In the genomic region with DNA sequence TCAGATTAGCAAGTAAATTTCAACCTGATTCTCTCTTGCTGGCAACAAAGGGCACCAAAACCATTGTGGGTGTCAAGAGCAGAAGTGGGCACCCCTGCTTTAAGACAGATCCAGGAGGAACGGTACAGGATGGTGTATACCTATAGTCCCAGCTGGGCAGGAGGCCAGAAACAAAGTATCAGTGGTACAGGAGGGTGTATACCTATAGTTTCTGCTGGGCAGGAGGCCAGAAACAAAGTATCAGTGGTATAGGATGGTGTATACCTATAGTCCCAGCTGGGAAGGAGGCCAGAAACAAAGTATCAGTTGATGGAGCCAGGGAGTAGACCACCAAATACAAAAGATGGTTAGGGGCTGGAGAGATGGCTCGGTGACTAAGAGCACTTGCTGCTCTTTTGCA, we compare ENCODE assay signal across 25 mouse cellular contexts. TPM values are rescaled to one million over a fixed set of nuclear protein-coding genes. Genes with fewer than 3 reads are reported as not detected.
DNase-seq lines count a peak whose midpoint lies in the region; ATAC-seq and TF ChIP-seq lines count a peak whose summit lies in the region.
"Had no signal": no experiment of that assay in that cellular context is flagged by ENCODE, and none has a peak within 500 bp of the region (broad histone marks: within the 10 kb centered on the region; RNA-seq: fewer than 3 reads in every experiment).

No protein-coding gene starts in this region.

- TF ChIP-seq EP300 in heart, adult 2 months (IDR thresholded peaks at IDR 0.05; ENCODE audit: insufficient read depth, low read depth, low read length), result no peak

- peak; percentile 53; the same call in 1 of the 2 replicates for ATAC-seq in embryonic facial prominence, embryonic 14.5 days (ENCODE audit: low read depth)
- 0 out of 2 replicates have a peak, but pooled peaks have one; percentile 18 for ATAC-seq in heart, embryonic 15.5 days (replicated peaks; ENCODE audit: insufficient number of reproducible peaks, insufficient read depth, low FRiP score, low read depth)
- peak; percentile 67; the same call in 1 of the 2 replicates for ATAC-seq in embryonic facial prominence, embryonic 15.5 days (ENCODE audit: insufficient number of reproducible peaks, low FRiP score, low TSS enrichment, low read depth)
- ATAC-seq: activated CD4-positive, CD25-positive, alpha-beta regulatory T cell, adult 4 months; CD4-positive, CD25-positive, alpha-beta regulatory T cell, adult 4 months; forebrain, embryonic 14.5 days; forebrain, embryonic 16.5 days; Patski had no signal

- H3K27me3 ChIP-seq in embryonic facial prominence, embryonic 14.5 days (replicated peaks; ENCODE audit: control insufficient read depth, insufficient read depth, low read length), result no peaks in the 10 kb centered on the region
- no peaks in the 10 kb centered on the region; the same call in 1 of the 2 replicates for H3K27me3 ChIP-seq in embryonic facial prominence, embryonic 10.5 days (replicated peaks; ENCODE audit: low read depth, poor library complexity, severe bottlenecking)
- peaks cover 3% of the 10 kb centered on the region; the same call in 1 of the 2 replicates for H3K27me3 ChIP-seq in heart, embryonic 15.5 days
- H3K27me3 ChIP-seq in heart, adult 2 months (ENCODE audit: control insufficient read depth, insufficient read depth, low read length), result no peaks in the 10 kb centered on the region
- no peaks in the 10 kb centered on the region for H3K27me3 ChIP-seq in embryonic facial prominence, embryonic 15.5 days
- H3K27me3 ChIP-seq: CH12.LX; forebrain, embryonic 12.5 days; Patski had no signal

- no peaks in the 10 kb centered on the region for H3K9me3 ChIP-seq in embryonic facial prominence, embryonic 14.5 days (ENCODE audit: control insufficient read depth, low read length)
- no peaks in the 10 kb centered on the region for H3K9me3 ChIP-seq in embryonic facial prominence, embryonic 10.5 days
- no peaks in the 10 kb centered on the region for H3K9me3 ChIP-seq in heart, embryonic 15.5 days (replicated peaks)
- H3K9me3 ChIP-seq in embryonic facial prominence, embryonic 15.5 days (replicated peaks), result no peaks in the 10 kb centered on the region
- H3K9me3 ChIP-seq: embryonic facial prominence, embryonic 13.5 days; forebrain, embryonic 10.5 days; forebrain, embryonic 12.5 days; G1E had no signal

- H3K27ac ChIP-seq in embryonic facial prominence, embryonic 14.5 days (replicated peaks; ENCODE audit: low read depth, low read length), result no peak overlapping the region
- no peak overlapping the region for H3K27ac ChIP-seq in embryonic facial prominence, embryonic 10.5 days (replicated peaks)
- no peak overlapping the region for H3K27ac ChIP-seq in heart, embryonic 15.5 days
- no peak overlapping the region for H3K27ac ChIP-seq in heart, adult 2 months
- H3K27ac ChIP-seq in embryonic facial prominence, embryonic 15.5 days (replicated peaks), result no peak overlapping the region
- H3K27ac ChIP-seq: embryonic facial prominence, embryonic 13.5 days; forebrain, embryonic 10.5 days; forebrain, embryonic 12.5 days had no signal

- H3K4me1 ChIP-seq in embryonic facial prominence, embryonic 14.5 days (ENCODE audit: control insufficient read depth, insufficient read depth, low read length), result peaks cover 4% of the 10 kb centered on the region
- peaks cover 5% of the 10 kb centered on the region; the same call in 1 of the 2 replicates for H3K4me1 ChIP-seq in embryonic facial prominence, embryonic 10.5 days
- peaks cover 2% of the 10 kb centered on the region; the same call in 1 of the 2 replicates for H3K4me1 ChIP-seq in heart, embryonic 15.5 days (replicated peaks)
- H3K4me1 ChIP-seq in heart, adult 2 months (ENCODE audit: control insufficient read depth, insufficient read depth, low read length), result peaks cover 10% of the 10 kb centered on the region
- H3K4me1 ChIP-seq in embryonic facial prominence, embryonic 15.5 days, result peaks cover 6% of the 10 kb centered on the region
- H3K4me1 ChIP-seq: forebrain, embryonic 10.5 days; forebrain, embryonic 12.5 days had no signal

- intact Hi-C loops in heart, adult 2 months (cut with DNase I), result no loop called here

- 0 out of 2 replicates have a peak, but pooled peaks cover 2% of the 10 kb centered on the region for H3K79me2 ChIP-seq in heart, adult 2 months (replicated peaks; ENCODE audit: control insufficient read depth, insufficient read depth, low read length)

- TF ChIP-seq CTCF in heart, adult 2 months (IDR thresholded peaks at IDR 0.05), result no peak

- no peak for TF ChIP-seq POLR2A in heart, adult 2 months (IDR thresholded peaks at IDR 0.05; ENCODE audit: insufficient read depth, low read depth, low read length)

- no peak overlapping the region for H3K4me2 ChIP-seq in embryonic facial prominence, embryonic 14.5 days (ENCODE audit: low read depth, low read length)
- H3K4me2 ChIP-seq in heart, embryonic 15.5 days, result no peak overlapping the region
- no peak overlapping the region for H3K4me2 ChIP-seq in embryonic facial prominence, embryonic 15.5 days (replicated peaks)
- H3K4me2 ChIP-seq: embryonic facial prominence, embryonic 13.5 days; forebrain, embryonic 12.5 days had no signal

- H3K4me3 ChIP-seq in embryonic facial prominence, embryonic 14.5 days (ENCODE audit: low read depth, low read length), result no peak overlapping the region
- H3K4me3 ChIP-seq in embryonic facial prominence, embryonic 10.5 days, result no peak overlapping the region
- no peak overlapping the region for H3K4me3 ChIP-seq in heart, embryonic 15.5 days
- H3K4me3 ChIP-seq in heart, adult 2 months, result no peak overlapping the region
- H3K4me3 ChIP-seq in embryonic facial prominence, embryonic 15.5 days (replicated peaks), result no peak overlapping the region
- H3K4me3 ChIP-seq: embryonic facial prominence, embryonic 13.5 days; erythroblast, embryonic 14.5 days; forebrain, embryonic 10.5 days; forebrain, embryonic 12.5 days had no signal

- DNase-seq in embryonic facial prominence, embryonic 14.5 days (ENCODE audit: low spot score), result no peak
- DNase-seq in embryonic facial prominence, embryonic 10.5 days (ENCODE audit: low spot score), result no peak
- DNase-seq in heart, adult 2 months, result no peak
- DNase-seq: adrenal gland, adult 8-10 months; adrenal gland, postnatal 14 days; adrenal gland, postnatal 36 days; B cell, adult 2 months; cerebellum, adult 11-12 months; cerebellum, adult 2 months; cerebellum, adult 9-10 months; cerebellum, postnatal 10 days; cerebellum, postnatal 25 days had no signal

- H3K36me3 ChIP-seq in embryonic facial prominence, embryonic 14.5 days (ENCODE audit: control insufficient read depth, insufficient read depth, low read length), result no peaks in the 10 kb centered on the region
- no peaks in the 10 kb centered on the region for H3K36me3 ChIP-seq in embryonic facial prominence, embryonic 10.5 days (replicated peaks)
- H3K36me3 ChIP-seq in heart, embryonic 15.5 days, result no peaks in the 10 kb centered on the region
- peaks cover 19% of the 10 kb centered on the region for H3K36me3 ChIP-seq in heart, adult 2 months (ENCODE audit: control insufficient read depth, insufficient read depth, low read length)
- H3K36me3 ChIP-seq in embryonic facial prominence, embryonic 15.5 days, result no peaks in the 10 kb centered on the region
- H3K36me3 ChIP-seq: forebrain, embryonic 12.5 days had no signal

- H3K9ac ChIP-seq in embryonic facial prominence, embryonic 14.5 days (ENCODE audit: low read depth, low read length), result no peak overlapping the region
- H3K9ac ChIP-seq in heart, embryonic 15.5 days, result no peak overlapping the region
- H3K9ac ChIP-seq in heart, adult 2 months (ENCODE audit: low read depth, low read length), result no peak overlapping the region
- H3K9ac ChIP-seq in embryonic facial prominence, embryonic 15.5 days, result no peak overlapping the region
- H3K9ac ChIP-seq: embryonic facial prominence, embryonic 13.5 days; forebrain, embryonic 12.5 days had no signal

- WGBS in embryonic facial prominence, embryonic 14.5 days, result 73% methylated on average over 2 of the region's 2 CpGs
- WGBS in embryonic facial prominence, embryonic 10.5 days, result 90% methylated on average over 2 of the region's 2 CpGs
- 82% methylated on average over 2 of the region's 2 CpGs for WGBS in heart, embryonic 15.5 days
- 89% methylated on average over 2 of the region's 2 CpGs for WGBS in heart, adult 2 months
- WGBS in embryonic facial prominence, embryonic 15.5 days, result 78% methylated on average over 2 of the region's 2 CpGs

RNA-seq across cellular contexts. Expression of gene Socs2, which starts 12.2 kb away (rescaled TPM):
- 58.2 and 64.0 TPM in 2 replicates for polyA plus RNA-seq in embryonic facial prominence, embryonic 14.5 days (2014; fragmentation: Nextera tagmentation; extraction: Ambion mirVana)
- 36.1 and 46.7 TPM in 2 replicates for polyA plus RNA-seq in embryonic facial prominence, embryonic 10.5 days (2016; fragmentation: Nextera tagmentation; extraction: Ambion mirVana)
- polyA plus RNA-seq in heart, embryonic 15.5 days (2015; fragmentation: Nextera tagmentation; extraction: Ambion mirVana), result 43.1 and 47.8 TPM in 2 replicates
- 10 to 100 TPM; 49.9 to 62.4 TPM for total RNA-seq in heart, adult 2 months (2021)
- polyA plus RNA-seq in heart, adult 2 months (2012; rRNA removed), result 30.5 and 37.7 TPM in 2 replicates
- 64.9 and 74.6 TPM in 2 replicates for polyA plus RNA-seq in embryonic facial prominence, embryonic 15.5 days (2015; fragmentation: Nextera tagmentation; extraction: Ambion mirVana)
